Mouse (Mus musculus): ENCODE measurements around the gene Agbl4.

Agbl4 gene

GRCm38 (mm10) chr4:111588211-111588610 is 1190.8 kb downstream of the Agbl4 start:
- DNase-seq: no peak

GRCm38 (mm10) chr4:111589467-111590170 is 1192.2 kb downstream of the Agbl4 start:
- no peak for DNase-seq

GRCm38 (mm10) chr4:111594655-111595295 is 1197.3 kb downstream of the Agbl4 start:
- no peak for DNase-seq

- peak; percentile 84 to 93 for DNase-seq
These were observed 1199.8 kb downstream of the Agbl4 start for GRCm38 (mm10) chr4:111597249-111597661.

DNA sequence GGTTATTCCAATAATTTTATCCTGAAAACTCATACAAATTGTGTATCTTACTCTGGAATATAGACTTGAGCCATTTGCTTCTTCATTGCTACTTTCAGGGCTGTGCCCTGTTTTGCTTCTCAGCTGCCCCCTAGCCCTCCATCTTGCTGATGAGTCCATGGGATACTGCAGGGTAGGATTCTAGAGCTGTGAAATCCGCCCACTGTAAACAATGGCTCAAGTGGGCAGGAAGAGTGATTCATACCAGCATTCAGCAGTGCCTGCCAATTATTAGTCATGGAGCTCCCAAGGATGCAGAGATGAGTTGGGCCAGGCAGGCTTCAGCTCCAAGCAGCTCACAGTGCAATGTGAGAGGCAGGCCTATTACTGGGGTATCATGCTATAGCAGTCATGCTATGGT is 1200.5 kb downstream of the Agbl4 start:
- DNase-seq: peak; percentile 44 to 48

- no peak for DNase-seq
These were observed 1205.7 kb downstream of the Agbl4 start for GRCm38 (mm10) chr4:111603194-111603593.

DNA sequence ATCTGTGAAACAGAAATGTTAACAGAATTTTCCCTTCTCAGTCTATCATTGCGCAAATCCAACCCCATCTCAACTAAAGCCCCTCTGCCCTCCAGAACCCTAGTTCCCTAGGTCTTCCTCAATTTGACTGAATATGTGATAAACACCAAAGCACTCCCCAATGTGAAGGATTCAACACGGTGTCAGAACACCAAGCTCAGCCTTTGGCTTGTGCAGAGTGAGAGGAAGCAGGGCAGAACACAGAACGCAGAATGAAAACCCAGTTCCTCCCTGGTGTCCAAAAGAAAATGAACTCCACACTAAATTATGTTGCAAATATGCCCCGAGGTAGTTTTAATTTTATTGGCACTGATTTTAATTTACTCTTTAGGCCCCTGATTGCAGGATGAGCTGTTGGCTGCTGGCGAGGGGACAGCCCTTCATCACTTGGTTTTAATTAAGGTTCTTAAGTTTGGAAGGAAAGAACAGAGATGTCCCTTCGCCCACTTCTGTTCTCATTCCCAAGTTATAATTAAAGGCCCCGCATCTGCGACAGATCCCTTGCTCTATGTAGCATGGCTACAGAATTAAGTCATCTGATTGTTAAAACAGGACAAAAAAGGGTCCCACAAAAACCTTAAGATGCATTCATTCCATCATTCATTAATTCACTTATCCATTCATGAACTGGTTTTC is 1210.5 kb downstream of the Agbl4 start:
- no peak for DNase-seq

DNA sequence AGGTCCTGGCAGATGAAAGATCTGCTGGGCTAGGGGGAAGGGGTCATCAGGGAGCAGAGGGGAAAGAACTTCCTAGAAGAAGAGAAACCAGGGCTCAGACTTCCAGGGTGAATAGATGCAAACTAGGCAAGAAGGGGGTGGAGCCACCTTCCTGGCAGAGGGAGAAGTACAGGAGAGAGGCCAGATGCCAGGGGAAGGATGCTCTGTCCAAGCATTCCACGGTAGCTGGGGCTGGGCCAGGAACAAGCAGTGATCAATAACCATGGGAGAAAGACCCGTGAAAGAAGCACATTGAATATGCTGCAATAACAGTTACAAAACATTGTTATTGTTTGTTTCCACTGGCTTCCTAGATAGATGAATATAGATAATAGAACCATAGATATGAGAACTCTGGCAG is 1224.4 kb downstream of the Agbl4 start:
- peak; percentile 86 to 90 for DNase-seq

- DNase-seq: peak; percentile 19 to 29
These were observed 1227.5 kb downstream of the Agbl4 start for GRCm38 (mm10) chr4:111624914-111625313.

DNA sequence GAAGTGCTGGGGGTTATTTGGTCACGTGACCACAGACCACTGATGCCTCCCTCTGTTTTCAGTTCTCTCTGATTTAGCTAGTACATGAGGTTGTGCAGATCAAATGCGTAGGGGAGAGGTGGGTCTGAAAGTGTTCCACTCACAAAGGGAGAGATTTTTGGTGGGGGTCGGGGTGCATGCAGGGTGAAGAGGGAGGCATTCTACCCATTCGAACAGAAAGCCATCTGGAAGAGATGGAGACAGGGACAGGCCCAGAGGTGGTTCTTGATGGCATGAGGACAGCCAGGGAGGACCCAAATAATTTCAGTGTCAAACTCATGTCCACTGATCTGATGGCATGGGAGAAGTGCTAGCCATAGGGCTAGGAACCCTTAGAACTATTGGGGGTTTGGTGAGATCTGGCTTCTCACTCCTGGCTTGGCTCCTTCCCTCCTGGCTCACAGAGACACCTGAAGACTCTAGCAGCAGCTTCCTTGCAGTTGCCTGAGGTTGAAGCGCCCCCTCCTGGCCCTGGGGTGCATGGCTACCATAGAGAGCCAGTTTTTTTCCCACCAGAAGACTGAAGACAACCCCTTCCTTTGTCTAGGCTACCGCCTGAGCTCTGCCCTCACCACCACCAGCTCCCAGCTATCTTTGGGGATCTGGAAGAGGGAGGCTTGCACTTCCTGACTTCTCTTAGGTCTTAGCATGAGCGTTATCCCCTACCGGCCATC is 1228.8 kb downstream of the Agbl4 start:
- DNase-seq: peak; percentile 90 to 93

DNA sequence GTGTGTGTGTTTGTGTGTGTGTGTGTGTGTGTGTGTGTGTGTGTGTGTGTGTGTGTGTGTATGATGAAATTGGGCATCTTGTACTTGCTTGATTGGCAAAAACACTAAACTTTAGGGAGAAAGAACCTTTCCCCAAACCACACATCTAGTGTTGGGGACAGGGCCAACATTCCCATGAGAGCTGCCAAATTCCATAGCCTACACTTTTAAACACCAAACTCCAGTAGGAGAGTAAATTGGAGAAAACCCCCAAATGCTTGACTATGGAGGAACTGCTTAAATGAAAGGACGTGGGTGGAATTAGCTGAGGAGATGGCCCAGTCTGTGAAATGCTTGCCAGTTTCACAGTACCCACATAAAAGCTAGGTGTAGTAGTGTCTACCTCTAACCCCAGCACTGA is 1235.2 kb downstream of the Agbl4 start:
- no peak for DNase-seq

GRCm38 (mm10) chr4:111635538-111636124 is 1238.2 kb downstream of the Agbl4 start:
- DNase-seq: peak; percentile 56 to 68

DNA sequence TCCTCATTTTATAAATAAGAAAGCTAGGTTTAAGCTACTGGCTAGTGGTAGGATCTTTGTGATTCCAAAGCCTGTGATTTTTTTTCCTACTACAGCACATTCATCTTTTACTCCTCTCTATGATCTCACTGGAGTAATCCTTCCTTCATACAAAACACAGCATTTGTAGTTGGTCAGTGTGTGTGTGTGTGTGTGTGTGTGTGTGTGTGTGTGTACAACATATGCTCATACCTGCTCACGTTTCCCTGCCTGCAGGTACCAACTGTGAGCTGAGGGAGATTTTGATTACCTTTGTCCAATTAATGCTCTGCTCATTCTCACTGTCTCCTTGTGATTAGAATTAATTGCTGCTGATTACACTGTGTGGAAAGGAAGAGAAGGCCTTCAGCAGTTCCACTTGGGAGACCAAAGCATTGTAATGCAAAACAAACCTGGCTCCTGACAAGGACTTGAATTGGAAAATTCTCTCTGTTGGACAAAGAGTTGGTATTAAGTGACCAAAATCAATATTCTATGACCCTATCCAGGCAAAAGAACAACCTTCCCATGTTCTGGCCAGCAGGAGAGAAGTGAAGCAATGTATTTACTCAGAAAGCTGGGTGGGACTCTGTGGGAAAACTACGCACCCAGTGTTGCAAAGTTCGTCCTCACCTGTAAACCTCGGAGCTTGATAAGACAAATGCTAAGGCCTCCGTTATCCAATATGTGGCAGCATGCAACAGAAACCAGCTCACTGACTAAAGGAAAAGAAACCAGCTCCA is 1241.7 kb downstream of the Agbl4 start:
- no peak for DNase-seq

DNA sequence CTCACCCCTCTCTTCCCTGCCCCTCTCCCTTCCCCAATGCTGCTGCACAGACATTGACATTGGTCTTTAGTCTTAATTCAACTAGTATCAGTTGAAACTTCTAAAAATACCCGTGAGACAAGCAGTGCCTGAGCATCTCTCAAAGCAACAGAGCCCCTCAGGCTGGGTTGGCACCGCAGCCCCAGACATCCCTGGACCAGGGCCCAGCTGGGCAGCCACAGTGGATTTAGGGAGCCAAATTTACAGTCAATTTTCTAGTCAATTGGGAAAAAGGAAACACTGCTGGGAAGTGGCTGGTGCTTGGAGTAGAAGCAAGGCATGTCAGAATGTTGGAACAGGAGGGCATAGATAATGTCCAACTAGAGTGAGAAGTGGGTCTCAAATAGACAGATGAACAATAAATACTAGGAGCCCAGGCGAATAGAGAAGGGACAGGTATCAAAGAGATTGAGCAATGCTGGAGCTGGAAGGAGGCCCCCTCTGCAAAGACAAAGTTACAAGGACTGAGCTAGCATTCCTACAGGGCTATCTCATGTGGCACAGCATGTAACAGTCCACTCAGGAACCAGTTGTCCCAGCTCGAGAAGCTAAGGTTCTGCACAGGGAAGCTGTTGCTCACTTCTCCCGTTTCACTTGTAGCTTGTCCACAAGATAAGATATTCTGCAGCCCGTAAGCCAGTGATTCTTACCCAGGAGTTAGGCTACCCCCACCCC is 1247.8 kb downstream of the Agbl4 start:
- DNase-seq: peak; percentile 86 to 88

- peak; percentile 41 to 48 for DNase-seq
These were observed 1248.3 kb downstream of the Agbl4 start for GRCm38 (mm10) chr4:111645831-111646166.

DNA sequence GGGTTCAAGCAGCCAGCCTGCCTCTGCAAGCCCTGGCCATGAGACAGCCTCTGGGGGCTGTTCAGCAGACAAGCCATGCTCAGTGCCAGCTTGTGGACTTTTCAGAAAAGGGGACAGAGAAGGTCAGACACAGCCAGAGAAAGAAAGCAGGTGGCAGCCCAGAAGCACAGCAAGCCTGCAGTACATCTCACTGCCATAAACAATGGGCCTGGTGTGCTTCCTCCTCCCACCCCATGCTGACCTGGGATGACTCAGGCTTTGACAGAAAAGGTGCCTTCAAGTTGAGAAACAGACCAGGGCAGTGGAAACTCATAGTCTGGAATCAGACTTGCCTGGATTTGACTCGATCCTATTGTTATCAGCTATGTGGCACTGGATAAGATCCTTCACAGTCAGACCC is 1256.0 kb downstream of the Agbl4 start:
- DNase-seq: peak in 1 of 2 experiments; percentile 9

- no peak for DNase-seq
These were observed 1266.3 kb downstream of the Agbl4 start for GRCm38 (mm10) chr4:111663730-111664129.

DNA sequence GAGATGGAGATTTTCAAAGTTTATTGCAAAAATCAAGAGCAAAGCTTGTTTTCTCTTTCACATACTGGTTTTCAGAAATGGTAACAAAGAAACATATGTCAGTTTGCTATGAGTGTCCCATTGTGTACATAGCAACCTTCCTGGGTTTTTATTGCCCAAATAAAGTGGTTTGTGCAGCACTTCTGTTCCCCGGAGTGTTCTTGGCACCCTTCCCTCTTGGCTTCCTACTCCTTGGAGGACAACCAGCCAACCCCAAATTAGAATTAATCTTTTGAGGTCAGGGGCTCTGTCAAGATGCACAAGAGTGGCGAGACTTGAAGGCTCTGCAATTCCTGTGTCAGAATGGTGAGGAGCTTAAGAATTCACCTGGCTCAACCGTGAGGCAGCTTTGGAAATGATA is 1266.7 kb downstream of the Agbl4 start:
- peak; percentile 69 to 70 for DNase-seq

- no peak for DNase-seq
These were observed 1269.3 kb downstream of the Agbl4 start for GRCm38 (mm10) chr4:111666713-111667112.

GRCm38 (mm10) chr4:111669369-111669768 is 1271.9 kb downstream of the Agbl4 start:
- no peak for DNase-seq
